Mouse (Mus musculus): ENCODE results near the gene Dazap2. TPM values are rescaled to one million over a fixed set of nuclear protein-coding genes. Genes with fewer than 3 reads are reported as not detected.

Dazap2 gene
- polyA plus RNA-seq, 1 experiment from 2014 or later, result 262 TPM

GRCm38 (mm10) chr15:100580108-100580507, 35.0 kb upstream of the Dazap2 start:
- H3K27me3 ChIP-seq (ENCODE audit: insufficient read depth, low read length), result no peaks in the 10 kb centered on the region
- no peaks in the 10 kb centered on the region for H3K9me3 ChIP-seq (ENCODE audit: low read length)
- H3K9ac ChIP-seq (replicated peaks; ENCODE audit: low read length), result no peak overlapping the region
- H3K36me3 ChIP-seq (ENCODE audit: insufficient read depth, low read length), result peaks cover 3% of the 10 kb centered on the region; the same call in 1 of the 2 replicates
- WGBS, result 89% methylated on average over 10 of the region's 10 CpGs
- 0 out of 2 replicates have a peak, but pooled peaks cover 3% of the 10 kb centered on the region for H3K4me1 ChIP-seq (ENCODE audit: insufficient read depth, low read length)
- no peak overlapping the region for H3K27ac ChIP-seq (ENCODE audit: low read length)
- ATAC-seq (ENCODE audit: low FRiP score, low TSS enrichment), result no peak
- no peak overlapping the region for H3K4me3 ChIP-seq (ENCODE audit: low read length)
- H3K4me2 ChIP-seq (replicated peaks; ENCODE audit: low read depth, low read length), result no peak overlapping the region

- Histone ChIP-seq H3K9me3 (ENCODE audit: low read length) (no peaks in the 10 kb centered on the region), H3K27me3 (ENCODE audit: insufficient read depth, low read length) (no peaks in the 10 kb centered on the region), H3K27ac (ENCODE audit: low read length) (no peak overlapping the region), H3K9ac (replicated peaks; ENCODE audit: low read length) (no peak overlapping the region), H3K36me3 (ENCODE audit: insufficient read depth, low read length) (peaks cover 17% of the 10 kb centered on the region; the same call in 1 of the 2 replicates), H3K4me3 (ENCODE audit: low read length) (no peak overlapping the region), H3K4me2 (replicated peaks; ENCODE audit: low read depth, low read length) (no peak overlapping the region), H3K4me1 (ENCODE audit: insufficient read depth, low read length) (no peaks in the 10 kb centered on the region)
- ATAC-seq (ENCODE audit: low FRiP score, low TSS enrichment), result no peak
- 94% methylated on average over 16 of the region's 16 CpGs for WGBS
Observed at GRCm38 (mm10) chr15:100585931-100586330, 29.2 kb upstream of the Dazap2 start.

- Histone ChIP-seq H3K4me2 (replicated peaks; ENCODE audit: low read depth, low read length) (no peak overlapping the region), H3K4me3 (ENCODE audit: low read length) (no peak overlapping the region), H3K9ac (replicated peaks; ENCODE audit: low read length) (no peak overlapping the region), H3K4me1 (ENCODE audit: insufficient read depth, low read length) (no peaks in the 10 kb centered on the region), H3K36me3 (ENCODE audit: insufficient read depth, low read length) (peaks cover 17% of the 10 kb centered on the region; the same call in 1 of the 2 replicates), H3K9me3 (ENCODE audit: low read length) (no peaks in the 10 kb centered on the region), H3K27me3 (ENCODE audit: insufficient read depth, low read length) (no peaks in the 10 kb centered on the region), H3K27ac (ENCODE audit: low read length) (no peak overlapping the region)
- 56% methylated on average over 4 of the region's 4 CpGs for WGBS
- ATAC-seq (ENCODE audit: low FRiP score, low TSS enrichment), result peak; percentile 78
Observed at GRCm38 (mm10) chr15:100587166-100587565, 28.0 kb upstream of the Dazap2 start.

GRCm38 (mm10) chr15:100588297-100588696, 26.9 kb upstream of the Dazap2 start:
- ATAC-seq (ENCODE audit: low FRiP score, low TSS enrichment), result no peak
- H3K27me3 ChIP-seq (ENCODE audit: insufficient read depth, low read length), result no peaks in the 10 kb centered on the region
- H3K36me3 ChIP-seq (ENCODE audit: insufficient read depth, low read length), result peaks cover 17% of the 10 kb centered on the region; the same call in 1 of the 2 replicates
- WGBS, result 82% methylated on average over 6 of the region's 6 CpGs
- H3K9ac ChIP-seq (replicated peaks; ENCODE audit: low read length), result no peak overlapping the region
- no peak overlapping the region for H3K4me3 ChIP-seq (ENCODE audit: low read length)
- H3K4me2 ChIP-seq (replicated peaks; ENCODE audit: low read depth, low read length), result no peak overlapping the region
- H3K27ac ChIP-seq (ENCODE audit: low read length), result no peak overlapping the region
- no peaks in the 10 kb centered on the region for H3K9me3 ChIP-seq (ENCODE audit: low read length)
- H3K4me1 ChIP-seq (ENCODE audit: insufficient read depth, low read length), result no peaks in the 10 kb centered on the region

GRCm38 (mm10) chr15:100590436-100590835, 24.7 kb upstream of the Dazap2 start:
- no peaks in the 10 kb centered on the region for H3K9me3 ChIP-seq (ENCODE audit: low read length)
- ATAC-seq (ENCODE audit: low FRiP score, low TSS enrichment), result no peak
- H3K4me1 ChIP-seq (ENCODE audit: insufficient read depth, low read length), result no peaks in the 10 kb centered on the region
- no peak overlapping the region for H3K9ac ChIP-seq (replicated peaks; ENCODE audit: low read length)
- H3K4me3 ChIP-seq (ENCODE audit: low read length), result no peak overlapping the region
- no peak overlapping the region for H3K4me2 ChIP-seq (replicated peaks; ENCODE audit: low read depth, low read length)
- no peaks in the 10 kb centered on the region for H3K27me3 ChIP-seq (ENCODE audit: insufficient read depth, low read length)
- WGBS, result 70% methylated on average over 8 of the region's 8 CpGs
- no peak overlapping the region for H3K27ac ChIP-seq (ENCODE audit: low read length)
- peaks cover 17% of the 10 kb centered on the region; the same call in 1 of the 2 replicates for H3K36me3 ChIP-seq (ENCODE audit: insufficient read depth, low read length)

- ATAC-seq (ENCODE audit: low FRiP score, low TSS enrichment), result no peak
- no peaks in the 10 kb centered on the region for H3K4me1 ChIP-seq (ENCODE audit: insufficient read depth, low read length)
- no peak overlapping the region for H3K4me3 ChIP-seq (ENCODE audit: low read length)
- no peak overlapping the region for H3K4me2 ChIP-seq (replicated peaks; ENCODE audit: low read depth, low read length)
- H3K36me3 ChIP-seq (ENCODE audit: insufficient read depth, low read length), result peaks cover 6% of the 10 kb centered on the region; the same call in 1 of the 2 replicates
- H3K9me3 ChIP-seq (ENCODE audit: low read length), result no peaks in the 10 kb centered on the region
- 77% methylated on average over 6 of the region's 6 CpGs for WGBS
- no peak overlapping the region for H3K27ac ChIP-seq (ENCODE audit: low read length)
- H3K9ac ChIP-seq (replicated peaks; ENCODE audit: low read length), result no peak overlapping the region
- no peaks in the 10 kb centered on the region for H3K27me3 ChIP-seq (ENCODE audit: insufficient read depth, low read length)
Observed at GRCm38 (mm10) chr15:100592817-100593216, 22.3 kb upstream of the Dazap2 start.

GRCm38 (mm10) chr15:100598287-100598882, 16.8 kb upstream of the Dazap2 start:
- Histone ChIP-seq H3K9me3 (ENCODE audit: low read length) (no peaks in the 10 kb centered on the region), H3K36me3 (ENCODE audit: insufficient read depth, low read length) (no peaks in the 10 kb centered on the region), H3K4me2 (replicated peaks; ENCODE audit: low read depth, low read length) (peak overlapping the region; percentile 89), H3K4me3 (ENCODE audit: low read length) (peak overlapping the region; percentile 84), H3K27me3 (ENCODE audit: insufficient read depth, low read length) (0 out of 2 replicates have a peak, but pooled peaks cover 4% of the 10 kb centered on the region), H3K4me1 (ENCODE audit: insufficient read depth, low read length) (peaks cover 24% of the 10 kb centered on the region), H3K9ac (replicated peaks; ENCODE audit: low read length) (peak overlapping the region; percentile 94), H3K27ac (ENCODE audit: low read length) (peak overlapping the region; percentile 81; the same call in 1 of the 2 replicates)
- no peak for ATAC-seq (ENCODE audit: low FRiP score, low TSS enrichment)
- 18% methylated on average over 9 of the region's 9 CpGs for WGBS

GRCm38 (mm10) chr15:100598883-100599275, 16.3 kb upstream of the Dazap2 start:
- Histone ChIP-seq H3K27ac (ENCODE audit: low read length) (peak overlapping the region; percentile 81; the same call in 1 of the 2 replicates), H3K9me3 (ENCODE audit: low read length) (no peaks in the 10 kb centered on the region), H3K9ac (replicated peaks; ENCODE audit: low read length) (peak overlapping the region; percentile 94), H3K4me3 (ENCODE audit: low read length) (peak overlapping the region; percentile 84), H3K36me3 (ENCODE audit: insufficient read depth, low read length) (no peaks in the 10 kb centered on the region), H3K4me2 (replicated peaks; ENCODE audit: low read depth, low read length) (peak overlapping the region; percentile 89), H3K4me1 (ENCODE audit: insufficient read depth, low read length) (peaks cover 28% of the 10 kb centered on the region), H3K27me3 (ENCODE audit: insufficient read depth, low read length) (0 out of 2 replicates have a peak, but pooled peaks cover 4% of the 10 kb centered on the region)
- ATAC-seq (ENCODE audit: low FRiP score, low TSS enrichment), result no peak
- under 1% methylated on average over 12 of the region's 12 CpGs for WGBS

- Histone ChIP-seq H3K4me1 (ENCODE audit: insufficient read depth, low read length) (peaks cover 30% of the 10 kb centered on the region), H3K9ac (replicated peaks; ENCODE audit: low read length) (peak within 1 kb of the TSS; percentile 94), H3K27ac (ENCODE audit: low read length) (peak within 1 kb of the TSS; percentile 81), H3K36me3 (ENCODE audit: insufficient read depth, low read length) (no peaks in the 10 kb centered on the region), H3K27me3 (ENCODE audit: insufficient read depth, low read length) (0 out of 2 replicates have a peak, but pooled peaks cover 4% of the 10 kb centered on the region), H3K9me3 (ENCODE audit: low read length) (no peaks in the 10 kb centered on the region), H3K4me2 (replicated peaks; ENCODE audit: low read depth, low read length) (peak within 1 kb of the TSS; percentile 89), H3K4me3 (ENCODE audit: low read length) (peak within 1 kb of the TSS; percentile 84)
- under 1% methylated on average over 48 of the region's 76 CpGs for WGBS
- peak; percentile 76 for ATAC-seq (ENCODE audit: low FRiP score, low TSS enrichment)
Observed at GRCm38 (mm10) chr15:100599276-100600046, 15.7 kb upstream of the Dazap2 start, which contains the start of gene Pou6f1. Gene Pou6f1, minus strand, starts transcription at chr15:100599984.
